Mouse (Mus musculus): ENCODE measurements around the gene Acsm4. TPM values are rescaled to one million over a fixed set of nuclear protein-coding genes. Genes with fewer than 3 reads are reported as not detected.

Acsm4 gene
- polyA plus RNA-seq, 1 experiment from 2014 or later, result 0.19 TPM

Other genes starting within 250 kb of the Acsm4 start
- not detected in 2 replicates for gene Gp2, start 230.7 kb upstream of the Acsm4 start, polyA plus RNA-seq (2016; fragmentation: Nextera tagmentation; extraction: Ambion mirVana)
- not detected in 2 replicates for gene Umod, start 210.7 kb upstream of the Acsm4 start, polyA plus RNA-seq (2016; fragmentation: Nextera tagmentation; extraction: Ambion mirVana)
- not detected in 2 replicates for gene Acsm5, start 170.6 kb upstream of the Acsm4 start, polyA plus RNA-seq (2016; fragmentation: Nextera tagmentation; extraction: Ambion mirVana)
- gene Pdilt, start 166.5 kb upstream of the Acsm4 start, polyA plus RNA-seq (2016; fragmentation: Nextera tagmentation; extraction: Ambion mirVana), result not detected in 2 replicates
- not detected in 2 replicates for gene Acsm2, start 135.7 kb upstream of the Acsm4 start, polyA plus RNA-seq (2016; fragmentation: Nextera tagmentation; extraction: Ambion mirVana)
- gene Acsm1, start 83.0 kb upstream of the Acsm4 start, polyA plus RNA-seq (2016; fragmentation: Nextera tagmentation; extraction: Ambion mirVana), result not detected in 2 replicates
- gene Thumpd1, start 30.8 kb downstream of the Acsm4 start, polyA plus RNA-seq (2016; fragmentation: Nextera tagmentation; extraction: Ambion mirVana), result 101 and 108 TPM in 2 replicates
- 0.10 and 0.15 TPM in 2 replicates for gene Acsm3, start 70.9 kb downstream of the Acsm4 start, polyA plus RNA-seq (2016; fragmentation: Nextera tagmentation; extraction: Ambion mirVana)
- 25.5 and 27.3 TPM in 2 replicates for gene Rexo5, start 104.0 kb downstream of the Acsm4 start, polyA plus RNA-seq (2016; fragmentation: Nextera tagmentation; extraction: Ambion mirVana)
- 34.6 and 36.0 TPM in 2 replicates for gene Eri2, start 104.0 kb downstream of the Acsm4 start, polyA plus RNA-seq (2016; fragmentation: Nextera tagmentation; extraction: Ambion mirVana)
- gene Lyrm1, start 205.8 kb downstream of the Acsm4 start, polyA plus RNA-seq (2016; fragmentation: Nextera tagmentation; extraction: Ambion mirVana), result 8.7 and 9.6 TPM in 2 replicates
- gene Dcun1d3, start 206.3 kb downstream of the Acsm4 start, polyA plus RNA-seq (2016; fragmentation: Nextera tagmentation; extraction: Ambion mirVana), result 12.8 and 14.3 TPM in 2 replicates